Mouse (Mus musculus) stomach, embryonic 14.5 days (tissue): Measurements from ENCODE around the gene Pik3c2a. TPM values are rescaled to one million over a fixed set of nuclear protein-coding genes. Genes with fewer than 3 reads are reported as not detected.

Experiments
- polyA plus RNA-seq: library from polyadenylated mRNA; unstranded; fragments of >200 nt; fragmentation: Nextera tagmentation; extraction: Ambion mirVana; gene quantifications from 2 replicates; pipeline ENCODE4 v1.2.1, GENCODE M21; 2014

Gene Pik3c2a
- polyA plus RNA-seq, 1 experiment from 2014 or later = 40.2 TPM

Other genes starting within 250 kb of the Pik3c2a start
- gene Plekha7, start 135.1 kb downstream of the Pik3c2a start, polyA plus RNA-seq = 11.5 and 12.4 TPM in 2 replicates
- gene Rps13, start 109.3 kb downstream of the Pik3c2a start, polyA plus RNA-seq = 960 and 1,086 TPM in 2 replicates
- 23.0 and 25.9 TPM in 2 replicates for gene Nucb2, start 60.9 kb upstream of the Pik3c2a start, polyA plus RNA-seq